Mouse (Mus musculus) stomach, embryonic 14.5 days (tissue): ENCODE measurements around the gene Vldlr. TPM values are rescaled to one million over a fixed set of nuclear protein-coding genes. Genes with fewer than 3 reads are reported as not detected.
A peak's percentile ranks its signal among the peaks of the same experiment; 100 is the strongest.

ENCODE experiments used
- ATAC-seq: fragments of 200-750 bp; cut with Nextera tagmentation; 2 replicates; pipeline ENCODE4 v1.8.0; 2017; ENCODE audit warnings: low read depth, moderate TSS enrichment; ENCODE audit not compliant: insufficient number of reproducible peaks, insufficient read depth, low FRiP score
- H3K27ac ChIP-seq: fragments of 300-500 bp; sonication (generic); 2 replicates; pipeline ENCODE4 v1.5.1; 2014; ENCODE audit warnings: mild to moderate bottlenecking, low read length, moderate library complexity, mixed read lengths
- H3K27me3 ChIP-seq: fragments of 300-500 bp; sonication (generic); 2 replicates; pipeline ENCODE4 v1.6.1; 2014; ENCODE audit warnings: low read length, control low read depth, mixed read lengths; ENCODE audit not compliant: control insufficient read depth, insufficient read depth
- H3K36me3 ChIP-seq: fragments of 300-500 bp; sonication (generic); 2 replicates; pipeline ENCODE4 v1.6.1; 2014; ENCODE audit warnings: mild to moderate bottlenecking, control low read depth, low read length, moderate library complexity, mixed read lengths; ENCODE audit not compliant: control insufficient read depth, insufficient read depth
- H3K4me1 ChIP-seq: fragments of 300-500 bp; sonication (generic); 2 replicates; pipeline ENCODE4 v1.6.1; 2014; ENCODE audit warnings: low read length, control low read depth, mixed read lengths; ENCODE audit not compliant: control insufficient read depth, insufficient read depth
- H3K4me2 ChIP-seq: fragments of 300-500 bp; sonication (generic); replicated peaks from 2 replicates; pipeline ENCODE4 v1.6.1; 2014; ENCODE audit warnings: low read depth, low read length, control low read depth
- H3K4me3 ChIP-seq: fragments of 300-500 bp; sonication (generic); 2 replicates; pipeline ENCODE4 v1.5.1; 2014; ENCODE audit warnings: low read depth, low read length, control low read depth
- H3K9ac ChIP-seq: fragments of 300-500 bp; sonication (generic); replicated peaks from 2 replicates; pipeline ENCODE4 v1.6.1; 2014; ENCODE audit warnings: low read depth, mild to moderate bottlenecking, control low read depth, low read length, moderate library complexity, mixed read lengths
- H3K9me3 ChIP-seq: fragments of 300-500 bp; sonication (generic); 2 replicates; pipeline ENCODE4 v1.6.1; 2016; ENCODE audit warnings: low read depth, low read length, control low read depth; ENCODE audit not compliant: control insufficient read depth
- WGBS: fragments of 180-500 bp; shearing (Covaris S2); extraction: QIAGEN DNeasy Blood & Tissue Kit; methylation state at CpG from one replicate; pipeline ENCODE4 v1.1.7; 2014; 5-methylcytosine and 5-hydroxymethylcytosine counted together
- polyA plus RNA-seq: library from polyadenylated mRNA; unstranded; fragments of >200 nt; fragmentation: Nextera tagmentation; extraction: Ambion mirVana; gene quantifications from 2 replicates; pipeline ENCODE4 v1.2.1, GENCODE M21; 2014

Vldlr gene
- polyA plus RNA-seq: 5.9 and 6.3 TPM in 2 replicates

DNA sequence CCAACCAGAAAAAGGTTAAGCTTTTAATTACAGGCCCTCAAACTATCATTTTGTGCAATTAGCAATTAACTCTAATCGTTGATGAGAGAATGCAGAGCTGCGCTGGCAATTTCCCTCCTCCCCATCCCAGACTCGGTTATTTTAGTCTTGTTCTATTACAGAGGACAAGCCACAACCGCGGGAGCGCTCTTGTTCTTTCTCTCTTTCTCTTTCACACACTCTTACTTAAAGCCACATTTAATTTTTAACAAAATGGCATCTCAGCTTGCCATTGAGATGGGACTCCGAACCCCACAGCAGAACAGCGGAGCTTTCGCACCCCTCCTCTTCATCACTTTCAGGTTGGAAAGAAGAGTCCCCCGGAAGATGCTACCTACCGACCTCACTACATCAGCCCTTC lies at the start of gene Vldlr:
Gene Vldlr, plus strand, starts transcription at position 167 of the 400 bp plus-strand sequence.
- Histone ChIP-seq H3K9ac (peak within 1 kb of the TSS; percentile 50), H3K27me3 (0 out of 2 replicates have a peak, but pooled peaks cover 9% of the 10 kb centered on the region), H3K27ac (0 out of 2 replicates have a peak within 1 kb of the TSS, but pooled peaks have one; percentile 1), H3K4me2 (peak within 1 kb of the TSS; percentile 97), H3K36me3 (no peaks in the 10 kb centered on the region), H3K4me3 (peak within 1 kb of the TSS; percentile 59), H3K9me3 (no peaks in the 10 kb centered on the region), H3K4me1 (peaks cover 3% of the 10 kb centered on the region; the same call in 1 of the 2 replicates)
- no peak for ATAC-seq
- whole genome bisulfite sequencing: 4% methylated on average over 11 of the region's 11 CpGs

DNA sequence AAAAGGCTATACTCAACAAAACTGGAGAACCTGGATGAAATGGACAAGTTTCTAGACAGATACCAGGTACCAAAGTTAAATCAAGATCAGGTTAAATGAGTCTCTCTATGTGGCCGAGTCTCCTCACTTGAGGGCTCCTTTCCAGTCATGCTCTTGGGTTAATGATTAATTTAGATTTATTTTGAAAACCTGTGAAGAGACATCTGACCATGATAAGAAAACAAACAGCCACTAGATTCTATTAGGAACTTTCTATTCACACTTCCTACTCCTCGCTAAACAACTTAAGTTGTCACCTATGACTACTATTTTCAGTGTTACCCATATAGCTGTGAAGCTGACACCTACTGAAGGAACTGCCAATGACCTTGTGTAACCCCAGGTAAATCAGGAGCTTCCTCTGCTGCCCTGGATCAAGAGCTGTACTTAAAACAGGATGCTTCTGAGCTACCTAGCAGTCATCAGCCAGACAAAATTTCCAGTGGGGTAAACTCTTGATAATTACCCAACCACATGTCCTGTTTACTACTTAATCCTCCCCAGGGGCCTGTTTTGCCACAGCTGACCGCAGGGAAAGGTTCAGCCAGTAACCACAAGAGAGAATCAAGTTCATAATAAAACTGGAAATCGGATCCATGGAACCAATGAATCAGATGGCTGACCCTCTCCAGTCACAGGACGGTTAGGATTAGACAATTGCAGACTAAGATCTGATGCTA lies 48.5 kb upstream of the Vldlr start:
- Histone ChIP-seq H3K9ac (no peak overlapping the region), H3K36me3 (no peaks in the 10 kb centered on the region), H3K9me3 (no peaks in the 10 kb centered on the region), H3K4me2 (no peak overlapping the region), H3K27me3 (no peaks in the 10 kb centered on the region), H3K27ac (no peak overlapping the region), H3K4me1 (no peaks in the 10 kb centered on the region), H3K4me3 (no peak overlapping the region)
- WGBS: 74% methylated on average over 5 of the region's 5 CpGs
- no peak for ATAC-seq

DNA sequence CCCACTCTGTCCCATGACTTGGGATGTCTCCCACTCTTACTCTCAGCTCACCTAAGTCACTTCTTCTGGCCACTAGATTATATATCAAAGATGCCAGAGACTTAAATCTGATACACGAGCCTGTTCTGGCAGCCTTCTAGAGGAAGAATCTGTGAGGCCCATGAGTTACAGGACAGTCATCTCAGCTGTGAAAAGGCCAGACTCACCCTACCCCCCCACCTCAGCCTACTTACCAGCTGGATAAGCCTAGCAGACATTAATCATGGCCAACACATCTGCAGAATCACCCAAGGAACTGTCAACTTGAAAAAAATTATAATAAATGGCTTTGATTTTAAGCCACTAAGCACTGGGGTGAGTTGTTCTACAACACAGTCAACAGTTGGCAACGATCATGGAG lies 42.4 kb upstream of the Vldlr start:
- Histone ChIP-seq H3K4me3 (no peak overlapping the region), H3K4me1 (no peaks in the 10 kb centered on the region), H3K27ac (no peak overlapping the region), H3K27me3 (no peaks in the 10 kb centered on the region), H3K9me3 (no peaks in the 10 kb centered on the region), H3K36me3 (no peaks in the 10 kb centered on the region), H3K9ac (no peak overlapping the region), H3K4me2 (no peak overlapping the region)
- WGBS: 39% methylated on average over 2 of the region's 2 CpGs
- ATAC-seq: no peak

DNA sequence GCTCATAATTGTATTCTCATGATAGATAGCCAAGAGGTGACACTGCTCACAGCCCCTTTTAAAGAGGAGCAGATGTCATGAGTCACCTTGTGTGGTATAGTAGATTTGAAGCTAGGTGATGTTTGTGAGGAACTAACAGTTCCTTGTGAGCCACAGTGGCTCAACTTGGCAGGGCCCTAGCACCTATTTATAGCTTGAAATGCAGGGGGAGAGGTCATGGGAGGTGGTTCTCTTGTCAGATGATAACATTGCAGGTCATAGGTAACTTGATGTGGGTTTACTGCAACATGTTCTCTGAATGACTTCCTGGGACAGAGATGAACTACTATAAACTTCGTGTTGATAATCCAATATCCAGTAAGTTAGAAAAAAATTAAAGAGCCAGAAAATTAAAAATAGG lies 40.7 kb upstream of the Vldlr start:
- 88% methylated on average over 1 of the region's 1 CpGs for WGBS
- no peak overlapping the region for H3K9ac ChIP-seq
- H3K9me3 ChIP-seq: no peaks in the 10 kb centered on the region
- no peak overlapping the region for H3K4me3 ChIP-seq
- ATAC-seq: no peak
- no peaks in the 10 kb centered on the region for H3K27me3 ChIP-seq
- H3K4me1 ChIP-seq: no peaks in the 10 kb centered on the region
- no peak overlapping the region for H3K4me2 ChIP-seq
- no peak overlapping the region for H3K27ac ChIP-seq
- H3K36me3 ChIP-seq: no peaks in the 10 kb centered on the region

DNA sequence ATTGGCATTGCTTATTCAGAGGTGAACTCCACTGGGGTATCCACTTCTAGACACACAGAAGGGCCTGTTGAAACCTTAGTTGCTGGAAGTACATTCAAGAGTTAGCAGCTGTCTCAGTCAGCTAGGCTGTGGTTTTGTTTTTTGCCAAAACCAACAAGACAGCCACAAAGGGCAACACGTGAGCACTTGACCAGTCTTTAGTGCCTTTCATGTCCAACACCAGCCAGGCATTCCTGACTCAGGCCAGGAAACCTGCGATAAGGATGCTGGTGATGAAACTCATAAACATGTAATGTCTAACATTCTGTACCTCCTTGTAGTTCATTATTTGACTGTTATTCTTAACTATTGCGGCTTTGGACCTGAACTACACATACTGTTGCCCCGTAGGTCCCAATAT lies 39.7 kb upstream of the Vldlr start:
- H3K4me2 ChIP-seq: no peak overlapping the region
- 86% methylated on average over 4 of the region's 4 CpGs for WGBS
- H3K9ac ChIP-seq: no peak overlapping the region
- ATAC-seq: no peak
- no peaks in the 10 kb centered on the region for H3K4me1 ChIP-seq
- H3K4me3 ChIP-seq: no peak overlapping the region
- H3K27me3 ChIP-seq: no peaks in the 10 kb centered on the region
- no peaks in the 10 kb centered on the region for H3K36me3 ChIP-seq
- H3K9me3 ChIP-seq: no peaks in the 10 kb centered on the region
- H3K27ac ChIP-seq: no peak overlapping the region

DNA sequence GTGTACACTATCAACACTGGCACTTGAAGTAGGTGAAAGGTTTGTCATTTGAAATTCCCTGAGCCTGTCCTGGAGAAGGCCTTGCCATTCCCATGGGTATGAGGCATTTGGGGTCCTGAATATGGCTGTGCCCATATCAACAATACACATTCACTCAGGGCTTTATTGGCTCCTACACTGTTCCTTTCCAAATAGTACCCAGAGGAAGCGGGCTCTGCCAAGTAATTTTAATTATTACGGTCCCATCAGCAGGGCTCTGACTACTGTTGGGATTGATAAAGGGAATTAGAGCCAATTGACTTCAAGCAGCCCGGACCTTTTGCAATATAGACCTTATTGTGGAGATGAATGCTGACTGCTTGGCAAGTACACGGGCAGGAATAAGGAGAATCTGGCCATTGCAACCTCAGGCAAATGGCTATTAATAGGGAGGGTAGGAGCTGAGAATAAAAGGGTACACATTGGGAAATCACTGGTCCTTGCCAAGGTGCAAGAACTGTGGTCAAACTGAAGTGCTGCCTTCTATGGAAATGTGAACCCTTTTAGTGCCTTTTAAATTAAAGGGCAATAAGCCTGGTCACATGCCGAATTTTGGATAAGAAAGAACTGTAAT lies 38.0 kb upstream of the Vldlr start:
- Histone ChIP-seq H3K9me3 (no peaks in the 10 kb centered on the region), H3K4me3 (no peak overlapping the region), H3K36me3 (no peaks in the 10 kb centered on the region), H3K4me2 (no peak overlapping the region), H3K27me3 (no peaks in the 10 kb centered on the region), H3K4me1 (no peaks in the 10 kb centered on the region), H3K27ac (no peak overlapping the region), H3K9ac (no peak overlapping the region)
- no peak for ATAC-seq
- WGBS: 84% methylated on average over 5 of the region's 5 CpGs

DNA sequence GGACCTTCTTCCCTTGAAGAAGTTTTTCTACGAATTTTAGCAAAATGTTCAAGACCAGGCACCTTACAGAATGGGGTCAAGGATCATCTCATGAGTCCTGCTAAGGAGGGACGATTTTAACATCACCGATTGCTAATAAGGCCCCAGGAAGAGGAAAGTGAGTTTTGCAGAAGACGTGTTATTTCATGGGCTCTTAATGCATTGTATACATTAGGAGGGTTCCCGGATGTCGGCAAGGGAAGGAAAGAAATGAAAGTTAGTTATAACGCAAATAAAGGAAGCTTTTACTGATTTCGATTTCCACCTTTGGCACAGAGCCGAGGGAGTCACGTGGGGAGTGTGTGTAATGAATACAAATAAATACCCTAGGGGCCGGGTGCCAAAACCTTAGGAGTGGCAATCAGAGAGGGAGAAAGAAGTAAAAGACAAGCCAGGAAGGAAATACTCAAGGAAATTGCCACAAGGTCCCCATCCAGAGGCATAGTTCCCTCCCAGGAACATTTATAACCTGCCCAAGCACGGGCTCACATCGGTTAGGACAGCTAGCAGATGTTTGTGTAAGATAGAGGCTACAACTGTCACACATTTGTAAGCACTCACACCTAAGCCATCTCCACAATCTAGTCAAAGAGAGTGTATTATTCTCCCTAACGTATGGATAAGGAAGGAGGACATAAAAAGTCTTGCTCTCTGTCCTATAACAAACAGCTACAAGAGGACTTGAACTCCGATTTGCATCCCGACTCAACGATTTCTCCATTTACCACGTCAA lies 35.7 kb upstream of the Vldlr start:
- H3K4me2 ChIP-seq: peak overlapping the region; percentile 21; the same call in 1 of the 2 replicates
- 37% methylated on average over 18 of the region's 18 CpGs for whole genome bisulfite sequencing
- H3K27ac ChIP-seq: no peak overlapping the region

DNA sequence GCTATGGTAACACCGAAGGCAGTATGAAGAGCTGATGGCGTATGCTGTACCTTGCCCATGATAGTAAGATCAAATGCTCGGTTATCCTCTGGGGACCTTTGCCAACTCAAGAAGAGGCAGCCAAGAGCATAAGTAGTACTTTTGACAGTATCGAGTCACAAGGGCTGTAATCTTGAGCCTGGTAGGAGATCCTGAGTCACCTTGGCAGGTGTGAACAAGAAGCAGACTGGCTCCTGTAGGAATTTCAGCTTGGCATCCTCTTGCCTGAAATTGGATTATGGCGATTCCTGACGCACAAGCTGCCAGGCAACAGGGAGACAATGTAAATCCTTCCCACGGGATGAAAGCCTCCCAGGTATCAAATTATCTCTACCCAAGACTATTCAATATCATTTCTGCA lies 32.8 kb upstream of the Vldlr start:
- no peak for ATAC-seq
- WGBS: 92% methylated on average over 7 of the region's 7 CpGs
- Histone ChIP-seq H3K27me3 (no peaks in the 10 kb centered on the region), H3K9me3 (no peaks in the 10 kb centered on the region), H3K27ac (no peak overlapping the region), H3K4me1 (no peaks in the 10 kb centered on the region), H3K4me3 (no peak overlapping the region), H3K4me2 (no peak overlapping the region), H3K9ac (no peak overlapping the region), H3K36me3 (no peaks in the 10 kb centered on the region)

More for the DNA sequence above, 35.7 kb upstream of the Vldlr start:
- Histone ChIP-seq H3K9me3 (no peaks in the 10 kb centered on the region), H3K9ac (no peak overlapping the region), H3K36me3 (no peaks in the 10 kb centered on the region), H3K27me3 (no peaks in the 10 kb centered on the region), H3K4me3 (no peak overlapping the region), H3K4me1 (no peaks in the 10 kb centered on the region)
- no peak for ATAC-seq
